Mouse (Mus musculus): ENCODE data around the gene Cdh15. TPM values are rescaled to one million over a fixed set of nuclear protein-coding genes. Genes with fewer than 3 reads are reported as not detected.

Gene Cdh15
- total RNA-seq, 2 experiments from 2014 or later: 0.36 to 0.53 TPM

- DNase-seq: peak; percentile 72 to 77
Measured at GRCm38 (mm10) chr8:122893451-122893850, 45.7 kb downstream of the Cdh15 start.

DNA sequence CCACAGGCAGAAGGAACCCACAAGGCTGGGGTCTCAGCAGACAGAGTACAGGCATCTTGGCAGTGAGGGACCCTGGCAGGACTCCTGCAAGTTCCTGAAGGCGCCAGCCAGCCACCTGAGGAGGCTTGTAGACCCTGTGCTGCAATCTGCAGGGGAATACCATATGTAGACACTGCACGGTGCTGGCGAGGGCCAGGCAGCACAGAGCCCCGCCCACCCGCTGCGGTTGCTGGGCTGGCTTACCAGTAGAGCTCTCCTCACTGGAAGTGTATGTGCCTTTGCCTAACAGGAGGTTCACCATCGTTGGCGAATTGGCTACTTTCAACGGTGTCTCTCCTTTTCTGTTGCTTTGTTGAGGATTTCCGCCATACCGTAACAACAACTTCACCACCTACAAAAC lies 48.6 kb downstream of the Cdh15 start:
- no peak for DNase-seq

- no peak for DNase-seq
Measured at GRCm38 (mm10) chr8:122897200-122897599, 49.4 kb downstream of the Cdh15 start.

DNA sequence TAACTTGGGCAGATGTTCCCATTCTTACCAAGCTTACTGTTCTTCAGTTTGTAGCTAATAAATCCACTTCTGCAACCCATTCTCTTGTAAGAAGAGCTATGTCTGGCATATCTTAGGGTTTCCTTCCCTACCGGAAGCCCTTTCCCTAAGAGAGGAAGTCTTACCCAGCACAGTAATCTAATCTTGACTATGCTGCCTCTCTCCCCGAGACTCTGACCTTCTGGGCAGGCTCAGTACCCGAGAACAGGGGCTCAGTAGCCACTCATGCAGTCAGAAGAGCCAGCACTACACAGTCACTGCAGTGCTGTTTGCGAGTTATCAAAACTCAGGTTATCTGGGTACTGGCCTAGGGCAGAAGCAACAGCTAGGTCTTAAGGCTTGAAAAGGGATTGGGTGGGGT lies 50.3 kb downstream of the Cdh15 start:
- no peak for DNase-seq

GRCm38 (mm10) chr8:122898473-122898872 lies 50.7 kb downstream of the Cdh15 start:
- peak in 1 of 2 experiments; percentile 28 for DNase-seq

GRCm38 (mm10) chr8:122899085-122899484 lies 51.3 kb downstream of the Cdh15 start:
- DNase-seq: no peak

GRCm38 (mm10) chr8:122901476-122901875 lies 53.7 kb downstream of the Cdh15 start:
- peak in 1 of 2 experiments; percentile 33 for DNase-seq

- peak; percentile 56 to 62 for DNase-seq
Measured at GRCm38 (mm10) chr8:122901892-122902515, 54.2 kb downstream of the Cdh15 start.

- peak; percentile 73 to 74 for DNase-seq
Measured at GRCm38 (mm10) chr8:122902581-122902980, 54.8 kb downstream of the Cdh15 start.

DNA sequence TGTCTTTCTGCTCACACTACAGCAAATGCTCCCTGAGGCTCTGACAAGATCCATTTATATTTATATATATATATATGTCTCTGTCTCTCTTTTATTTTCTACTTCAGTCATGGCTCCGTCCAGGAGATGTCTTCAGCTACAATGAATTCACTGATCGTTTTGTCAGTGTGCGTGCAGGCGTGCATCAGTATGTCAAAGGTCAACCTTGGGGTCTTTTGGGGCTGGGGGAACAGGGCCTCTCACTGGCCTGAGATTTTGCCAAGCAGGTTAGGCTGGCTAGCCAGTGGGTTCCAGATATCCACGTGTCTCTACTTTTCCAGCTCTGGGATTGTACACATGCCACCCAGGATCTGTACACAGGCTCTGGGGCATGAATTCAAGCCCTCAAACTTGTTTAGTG lies 55.2 kb downstream of the Cdh15 start:
- no peak for DNase-seq

DNA sequence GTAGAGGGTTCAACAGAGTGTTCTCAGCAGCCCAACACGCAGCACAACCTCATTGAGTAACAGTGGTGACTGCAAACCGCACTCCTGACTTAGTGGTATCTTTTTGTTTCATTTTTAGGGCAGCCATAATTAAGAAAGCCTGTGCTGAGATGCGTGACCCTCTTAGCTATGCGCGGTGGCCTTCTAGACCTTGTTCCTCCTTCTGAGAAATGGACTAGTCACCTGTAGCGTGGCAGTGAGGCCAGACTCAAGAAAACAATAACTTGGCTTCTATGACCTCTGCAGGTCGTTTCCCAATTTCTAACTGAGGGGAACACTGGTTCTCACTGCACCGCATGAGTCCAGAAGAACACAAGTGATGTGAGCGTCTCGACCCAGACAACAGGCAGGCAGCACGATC lies 56.7 kb downstream of the Cdh15 start:
- DNase-seq: no peak

- peak; percentile 75 to 86 for DNase-seq
Measured at GRCm38 (mm10) chr8:122905346-122905745, 57.6 kb downstream of the Cdh15 start.

DNA sequence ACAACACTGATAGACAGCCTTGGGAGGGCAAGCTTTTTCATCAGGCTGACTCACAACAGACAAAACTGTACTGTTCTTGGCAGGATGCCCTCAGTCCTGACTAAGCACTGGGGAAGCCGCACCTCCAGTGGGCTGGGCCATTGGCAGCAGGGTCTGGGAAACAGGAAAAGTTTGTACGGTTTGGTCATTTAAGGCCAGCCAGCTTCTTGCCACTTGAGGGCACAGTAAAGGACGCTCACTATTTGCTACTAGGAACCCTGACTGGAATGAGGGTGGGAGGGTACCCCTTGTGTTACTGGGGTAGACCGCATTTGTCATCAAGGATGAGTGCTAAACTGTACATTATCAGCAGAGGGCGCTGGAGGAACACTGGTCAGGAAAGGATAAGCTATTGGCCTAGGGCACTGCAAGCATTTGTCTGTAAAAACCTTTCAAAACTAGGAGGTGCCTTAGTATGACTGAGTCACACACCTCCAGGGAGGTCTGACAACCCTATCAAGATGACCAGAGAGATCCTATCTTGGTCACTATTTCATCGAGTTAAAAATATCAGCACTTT lies 58.8 kb downstream of the Cdh15 start:
- peak; percentile 95 for DNase-seq

- no peak for DNase-seq
Measured at GRCm38 (mm10) chr8:122912150-122912549, 64.4 kb downstream of the Cdh15 start.

DNA sequence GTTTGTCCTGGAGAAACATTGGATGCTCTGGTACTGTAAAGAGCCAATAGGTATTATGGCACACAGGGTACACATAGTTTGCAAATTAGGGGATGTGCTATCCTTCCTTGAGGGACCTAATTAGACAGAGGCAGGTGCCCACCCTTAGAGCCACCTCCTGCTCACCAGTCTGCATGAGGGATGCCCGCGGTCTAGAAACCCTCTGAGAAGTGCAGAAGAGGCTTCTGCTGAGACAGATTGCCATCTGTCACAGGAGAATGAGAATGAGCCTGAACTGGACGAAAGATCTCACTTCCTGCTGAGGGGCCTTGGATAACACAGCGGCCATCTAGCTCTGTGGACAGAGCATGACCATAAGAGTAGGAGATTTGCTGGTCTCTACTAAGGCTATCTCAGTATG lies 65.1 kb downstream of the Cdh15 start:
- no peak for DNase-seq

DNA sequence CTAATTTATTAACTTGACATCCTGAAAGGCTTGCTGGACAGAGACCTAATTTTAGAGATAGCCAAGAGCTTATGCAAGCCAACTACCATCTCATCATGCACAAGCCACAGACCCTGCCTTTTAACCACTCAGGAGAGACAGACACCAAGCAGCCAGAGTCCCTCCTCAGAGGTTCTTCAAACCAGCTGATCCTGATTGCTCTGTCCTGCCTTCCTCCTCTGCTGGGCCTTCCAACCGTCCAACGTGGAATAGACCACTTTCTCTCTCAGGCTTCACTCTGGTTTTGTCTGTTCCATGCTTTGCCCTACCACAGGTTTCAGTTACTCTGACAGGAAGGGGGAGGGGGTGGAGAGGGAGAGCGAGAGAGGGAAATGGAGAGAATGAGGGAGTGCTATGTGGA lies 69.0 kb downstream of the Cdh15 start:
- DNase-seq: no peak

Other genes with a start within 250 kb of the Cdh15 start
- gene Galns, start 236.5 kb upstream of the Cdh15 start, total RNA-seq (2021): 1 to 10 TPM; 6.0 to 6.8 TPM
- gene Trappc2l, start 236.3 kb upstream of the Cdh15 start, total RNA-seq (2021): 10 to 100 TPM; 49.9 to 64.4 TPM
- not detected for gene Pabpn1l, start 225.2 kb upstream of the Cdh15 start, total RNA-seq (2021)
- 10 to 100 TPM in 1 of 2 experiments, 1 to 10 TPM in 1; 8.7 to 13.7 TPM for gene Cbfa2t3, start 148.9 kb upstream of the Cdh15 start, total RNA-seq (2021)
- gene Acsf3, start 72.5 kb upstream of the Cdh15 start, total RNA-seq (2021): 10 to 100 TPM; 41.1 TPM
- 10 to 100 TPM; 80.6 to 81.1 TPM for gene Ankrd11, start 194.3 kb downstream of the Cdh15 start, total RNA-seq (2021)
- 10 to 100 TPM; 82.4 to 92.7 TPM for gene Spg7, start 215.0 kb downstream of the Cdh15 start, total RNA-seq (2021)

Data from adrenal gland, postnatal 36 days (tissue).